Mouse (Mus musculus): ENCODE measurements around the gene Arhgef1. TPM values are rescaled to one million over a fixed set of nuclear protein-coding genes. Genes with fewer than 3 reads are reported as not detected.
A peak's percentile ranks its signal among the peaks of the same experiment; 100 is the strongest.
"Not testable (repeated sequence)": the region's sequence is repeated elsewhere in the genome, so short reads cannot be mapped to it uniquely, and the experiment has no call there.

Gene Arhgef1
- polyA plus RNA-seq, 1 experiment from 2014 or later, result 45.2 TPM

- Histone ChIP-seq H3K9ac (ENCODE audit: low read length) (peak overlapping the region; percentile 100; the same call in 1 of the 2 replicates), H3K4me2 (replicated peaks; ENCODE audit: low read depth) (no peak overlapping the region), H3K4me3 (ENCODE audit: low read depth, low read length) (no peak overlapping the region), H3K27me3 (ENCODE audit: control insufficient read depth, insufficient read depth, low read length) (no peaks in the 10 kb centered on the region), H3K36me3 (ENCODE audit: control insufficient read depth, insufficient read depth, low read length) (peaks cover 8% of the 10 kb centered on the region), H3K9me3 (ENCODE audit: control insufficient read depth, low read length) (no peaks in the 10 kb centered on the region), H3K4me1 (replicated peaks; ENCODE audit: control insufficient read depth, insufficient read depth) (peaks cover 9% of the 10 kb centered on the region; the same call in 1 of the 2 replicates), H3K27ac (replicated peaks) (no peak overlapping the region)
- TF ChIP-seq CTCF (IDR thresholded peaks at IDR 0.05; ENCODE audit: low read depth) (no peak), EP300 (optimal IDR thresholded peaks at IDR 0.05) (no peak)
- ATAC-seq (ENCODE audit: low FRiP score, low TSS enrichment), result no peak
- DNase-seq (ENCODE audit: low spot score), result no peak
- WGBS, result 51% methylated on average over 4 of the region's 4 CpGs
These were observed 15.6 kb upstream of the Arhgef1 start for GRCm38 (mm10) chr7:24887096-24887495.

GRCm38 (mm10) chr7:24889431-24890220, 13.1 kb upstream of the Arhgef1 start:
- Histone ChIP-seq H3K9me3 (ENCODE audit: control insufficient read depth, low read length) (no peaks in the 10 kb centered on the region), H3K9ac (ENCODE audit: low read length) (no peak overlapping the region), H3K36me3 (ENCODE audit: control insufficient read depth, insufficient read depth, low read length) (peaks cover 8% of the 10 kb centered on the region), H3K4me1 (replicated peaks; ENCODE audit: control insufficient read depth, insufficient read depth) (peaks cover 9% of the 10 kb centered on the region; the same call in 1 of the 2 replicates), H3K27me3 (ENCODE audit: control insufficient read depth, insufficient read depth, low read length) (no peaks in the 10 kb centered on the region), H3K4me3 (ENCODE audit: low read depth, low read length) (no peak overlapping the region), H3K4me2 (replicated peaks; ENCODE audit: low read depth) (no peak overlapping the region), H3K27ac (replicated peaks) (no peak overlapping the region; the same call in 1 of the 2 replicates)
- DNase-seq (ENCODE audit: low spot score) (no peak), ATAC-seq (ENCODE audit: low FRiP score, low TSS enrichment) (no peak; the same call in 1 of the 2 replicates)
- WGBS, result 64% methylated on average over 6 of the region's 6 CpGs
- TF ChIP-seq EP300 (optimal IDR thresholded peaks at IDR 0.05), result no peak
- TF ChIP-seq CTCF (IDR thresholded peaks at IDR 0.05; ENCODE audit: low read depth), result no peak

- 32% methylated on average over 10 of the region's 10 CpGs for WGBS
- no peak overlapping the region for H3K4me2 ChIP-seq (replicated peaks; ENCODE audit: low read depth)
- peaks cover 8% of the 10 kb centered on the region for H3K36me3 ChIP-seq (ENCODE audit: control insufficient read depth, insufficient read depth, low read length)
- H3K27ac ChIP-seq (replicated peaks), result no peak overlapping the region; the same call in 1 of the 2 replicates
- H3K4me3 ChIP-seq (ENCODE audit: low read depth, low read length), result no peak overlapping the region
- no peaks in the 10 kb centered on the region for H3K27me3 ChIP-seq (ENCODE audit: control insufficient read depth, insufficient read depth, low read length)
- H3K9me3 ChIP-seq (ENCODE audit: control insufficient read depth, low read length), result no peaks in the 10 kb centered on the region
- H3K4me1 ChIP-seq (replicated peaks; ENCODE audit: control insufficient read depth, insufficient read depth), result peaks cover 8% of the 10 kb centered on the region; the same call in 1 of the 2 replicates
- ATAC-seq (ENCODE audit: low FRiP score, low TSS enrichment) (peak; percentile 68), DNase-seq (ENCODE audit: low spot score) (peak; percentile 81)
- TF ChIP-seq CTCF (IDR thresholded peaks at IDR 0.05; ENCODE audit: low read depth), result peak; percentile 99
- TF ChIP-seq EP300 (optimal IDR thresholded peaks at IDR 0.05), result no peak
- no peak overlapping the region for H3K9ac ChIP-seq (ENCODE audit: low read length)
These were observed 12.2 kb upstream of the Arhgef1 start for GRCm38 (mm10) chr7:24890281-24891216.

GRCm38 (mm10) chr7:24891241-24892124, 11.2 kb upstream of the Arhgef1 start:
- TF ChIP-seq EP300 (optimal IDR thresholded peaks at IDR 0.05) (no peak), CTCF (IDR thresholded peaks at IDR 0.05; ENCODE audit: low read depth) (no peak)
- no peak for DNase-seq (ENCODE audit: low spot score)
- Histone ChIP-seq H3K36me3 (ENCODE audit: control insufficient read depth, insufficient read depth, low read length) (peaks cover 8% of the 10 kb centered on the region), H3K4me3 (ENCODE audit: low read depth, low read length) (no peak overlapping the region), H3K9ac (ENCODE audit: low read length) (no peak overlapping the region), H3K27ac (replicated peaks) (no peak overlapping the region), H3K4me1 (replicated peaks; ENCODE audit: control insufficient read depth, insufficient read depth) (peaks cover 2% of the 10 kb centered on the region; the same call in 1 of the 2 replicates), H3K27me3 (ENCODE audit: control insufficient read depth, insufficient read depth, low read length) (no peaks in the 10 kb centered on the region), H3K4me2 (replicated peaks; ENCODE audit: low read depth) (no peak overlapping the region), H3K9me3 (ENCODE audit: control insufficient read depth, low read length) (no peaks in the 10 kb centered on the region)
- ATAC-seq (ENCODE audit: low FRiP score, low TSS enrichment), result no peak
- WGBS, result 47% methylated on average over 3 of the region's 3 CpGs

- no peak for TF ChIP-seq EP300 (optimal IDR thresholded peaks at IDR 0.05)
- no peak for TF ChIP-seq CTCF (IDR thresholded peaks at IDR 0.05; ENCODE audit: low read depth)
- WGBS, result 27% methylated on average over 2 of the region's 2 CpGs
- H3K27ac ChIP-seq (replicated peaks), result no peak overlapping the region
- H3K4me2 ChIP-seq (replicated peaks; ENCODE audit: low read depth), result no peak overlapping the region
- no peaks in the 10 kb centered on the region for H3K4me1 ChIP-seq (replicated peaks; ENCODE audit: control insufficient read depth, insufficient read depth)
- no peak overlapping the region for H3K4me3 ChIP-seq (ENCODE audit: low read depth, low read length)
- no peak overlapping the region for H3K9ac ChIP-seq (ENCODE audit: low read length)
- ATAC-seq (ENCODE audit: low FRiP score, low TSS enrichment), result no peak
- peaks cover 8% of the 10 kb centered on the region for H3K36me3 ChIP-seq (ENCODE audit: control insufficient read depth, insufficient read depth, low read length)
- H3K27me3 ChIP-seq (ENCODE audit: control insufficient read depth, insufficient read depth, low read length), result no peaks in the 10 kb centered on the region
- no peaks in the 10 kb centered on the region for H3K9me3 ChIP-seq (ENCODE audit: control insufficient read depth, low read length)
- DNase-seq (ENCODE audit: low spot score), result no peak
These were observed 10.6 kb upstream of the Arhgef1 start for GRCm38 (mm10) chr7:24892125-24892583.

GRCm38 (mm10) chr7:24895749-24896148, 7.0 kb upstream of the Arhgef1 start:
- not testable (repeated sequence) for H3K4me1 ChIP-seq (replicated peaks; ENCODE audit: control insufficient read depth, insufficient read depth); H3K4me3 ChIP-seq (ENCODE audit: low read depth, low read length); H3K9ac ChIP-seq (ENCODE audit: low read length); H3K27ac ChIP-seq (replicated peaks); ATAC-seq (ENCODE audit: low FRiP score, low TSS enrichment); DNase-seq (ENCODE audit: low spot score); H3K9me3 ChIP-seq (ENCODE audit: control insufficient read depth, low read length); H3K27me3 ChIP-seq (ENCODE audit: control insufficient read depth, insufficient read depth, low read length); H3K4me2 ChIP-seq (replicated peaks; ENCODE audit: low read depth); H3K36me3 ChIP-seq (ENCODE audit: control insufficient read depth, insufficient read depth, low read length)
- 91% methylated on average over 2 of the region's 2 CpGs for WGBS

All from stomach, postnatal 0 days (tissue).